Mouse (Mus musculus) testis, adult 2 months (tissue): ENCODE measurements around the gene Ext2.

Source experiments
- CTCF ChIP-seq: fragments of 200-500 bp; IDR thresholded peaks from 2 replicates; pipeline ENCODE4 v1.5.1; 2012; ENCODE audit warnings: low read depth, mild to moderate bottlenecking, inconsistent platforms, low read length, moderate library complexity; ENCODE audit not compliant: control insufficient read depth, insufficient read depth, insufficient replicate concordance
- POLR2A ChIP-seq: fragments of 200-500 bp; IDR thresholded peaks from 2 replicates; pipeline ENCODE4 v1.6.1; 2012; ENCODE audit warnings: low read depth, mild to moderate bottlenecking, inconsistent platforms, low read length, moderate library complexity; ENCODE audit not compliant: control insufficient read depth

DNA sequence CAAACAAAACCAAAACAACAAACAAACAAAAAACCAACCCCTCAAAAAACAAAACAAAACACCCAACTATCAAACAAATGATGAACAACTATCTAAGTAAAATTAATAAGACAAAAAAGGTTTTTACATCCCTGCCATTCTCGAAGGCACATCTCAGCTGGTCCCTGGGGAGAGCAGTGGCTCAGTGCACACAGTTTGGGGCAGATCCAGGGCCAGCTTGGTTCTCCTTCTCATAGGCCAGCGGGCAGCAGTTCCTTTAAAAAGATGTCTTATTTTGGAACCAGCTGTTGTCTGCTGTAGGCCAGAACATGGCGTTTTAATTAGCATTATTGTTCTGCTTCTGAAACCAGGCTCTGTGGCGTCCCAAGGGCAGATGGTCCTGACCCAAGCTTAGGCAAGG is 129.3 kb downstream of the Ext2 start:
- TF ChIP-seq CTCF (no peak), POLR2A (no peak)
